Mouse (Mus musculus): Measurements from ENCODE around the gene Cdk14. TPM values are rescaled to one million over a fixed set of nuclear protein-coding genes. Genes with fewer than 3 reads are reported as not detected.

The Cdk14 gene
- total and polyA plus RNA-seq, 2 experiments from 2014 or later: 53.0 to 63.9 TPM

- ATAC-seq (peak; percentile 66), DNase-seq (ENCODE audit: low spot score) (peak; percentile 25)
- WGBS: 19% methylated on average over 4 of the region's 4 CpGs
These were observed 380.3 kb downstream of the Cdk14 start for GRCm38 (mm10) chr5:5039700-5040284.

GRCm38 (mm10) chr5:5033445-5033844 lies 386.7 kb downstream of the Cdk14 start:
- peaks cover 9% of the 10 kb centered on the region; the same call in 1 of the 2 replicates for H3K4me1 ChIP-seq (ENCODE audit: insufficient read depth, low read length)
- WGBS: 38% methylated on average over 5 of the region's 5 CpGs
- TF ChIP-seq CTCF (IDR thresholded peaks at IDR 0.05; ENCODE audit: low read depth): no peak
- no peaks in the 10 kb centered on the region for H3K36me3 ChIP-seq (ENCODE audit: insufficient read depth, low read length)
- no peaks in the 10 kb centered on the region for H3K9me3 ChIP-seq (ENCODE audit: low read length)
- H3K4me3 ChIP-seq (ENCODE audit: low read length): no peak overlapping the region
- ATAC-seq (no peak), DNase-seq (ENCODE audit: low spot score) (no peak)
- no peak overlapping the region for H3K9ac ChIP-seq (replicated peaks; ENCODE audit: low read length)
- H3K27me3 ChIP-seq (ENCODE audit: insufficient read depth, low read length): no peaks in the 10 kb centered on the region
- H3K4me2 ChIP-seq (ENCODE audit: low read depth, low read length): no peak overlapping the region
- H3K27ac ChIP-seq: no peak overlapping the region

More at GRCm38 (mm10) chr5:5039700-5040284, 380.3 kb downstream of the Cdk14 start:
- H3K4me2 ChIP-seq (ENCODE audit: low read depth, low read length): no peak overlapping the region
- H3K4me1 ChIP-seq (ENCODE audit: insufficient read depth, low read length): no peaks in the 10 kb centered on the region
- H3K36me3 ChIP-seq (ENCODE audit: insufficient read depth, low read length): no peaks in the 10 kb centered on the region
- no peaks in the 10 kb centered on the region for H3K27me3 ChIP-seq (ENCODE audit: insufficient read depth, low read length)
- no peaks in the 10 kb centered on the region for H3K9me3 ChIP-seq (ENCODE audit: low read length)
- no peak overlapping the region for H3K4me3 ChIP-seq (ENCODE audit: low read length)
- H3K9ac ChIP-seq (replicated peaks; ENCODE audit: low read length): no peak overlapping the region
- no peak for TF ChIP-seq CTCF (IDR thresholded peaks at IDR 0.05; ENCODE audit: low read depth)
- no peak overlapping the region for H3K27ac ChIP-seq

- H3K27ac ChIP-seq: no peak overlapping the region
- no peaks in the 10 kb centered on the region for H3K9me3 ChIP-seq (ENCODE audit: low read length)
- 36% methylated on average over 6 of the region's 6 CpGs for WGBS
- peak; percentile 49 for DNase-seq (ENCODE audit: low spot score)
- H3K4me2 ChIP-seq (ENCODE audit: low read depth, low read length): no peak overlapping the region
- TF ChIP-seq CTCF (IDR thresholded peaks at IDR 0.05; ENCODE audit: low read depth): no peak
- H3K27me3 ChIP-seq (ENCODE audit: insufficient read depth, low read length): no peaks in the 10 kb centered on the region
- no peak overlapping the region for H3K4me3 ChIP-seq (ENCODE audit: low read length)
- no peak overlapping the region for H3K9ac ChIP-seq (replicated peaks; ENCODE audit: low read length)
- H3K36me3 ChIP-seq (ENCODE audit: insufficient read depth, low read length): no peaks in the 10 kb centered on the region
- H3K4me1 ChIP-seq (ENCODE audit: insufficient read depth, low read length): peaks cover 9% of the 10 kb centered on the region; the same call in 1 of the 2 replicates
- ATAC-seq: peak; percentile 61
These were observed 387.3 kb downstream of the Cdk14 start for GRCm38 (mm10) chr5:5032847-5033246.

GRCm38 (mm10) chr5:5032446-5032845 lies 387.7 kb downstream of the Cdk14 start:
- Histone ChIP-seq H3K4me2 (ENCODE audit: low read depth, low read length) (peak overlapping the region; percentile 11; the same call in 1 of the 2 replicates), H3K27me3 (ENCODE audit: insufficient read depth, low read length) (no peaks in the 10 kb centered on the region), H3K36me3 (ENCODE audit: insufficient read depth, low read length) (no peaks in the 10 kb centered on the region), H3K4me1 (ENCODE audit: insufficient read depth, low read length) (peaks cover 9% of the 10 kb centered on the region; the same call in 1 of the 2 replicates), H3K9ac (replicated peaks; ENCODE audit: low read length) (no peak overlapping the region), H3K4me3 (ENCODE audit: low read length) (no peak overlapping the region), H3K27ac (0 out of 2 replicates have a peak overlapping the region, but pooled peaks have one; percentile 17), H3K9me3 (ENCODE audit: low read length) (no peaks in the 10 kb centered on the region)
- 55% methylated on average over 11 of the region's 11 CpGs for WGBS
- DNase-seq (ENCODE audit: low spot score): no peak
- no peak for TF ChIP-seq CTCF (IDR thresholded peaks at IDR 0.05; ENCODE audit: low read depth)
- peak; percentile 53 for ATAC-seq

- H3K36me3 ChIP-seq (ENCODE audit: insufficient read depth, low read length): no peaks in the 10 kb centered on the region
- 74% methylated on average over 2 of the region's 2 CpGs for WGBS
These were observed 389.7 kb downstream of the Cdk14 start for GRCm38 (mm10) chr5:5030431-5030830.

GRCm38 (mm10) chr5:5018959-5019358 lies 401.2 kb downstream of the Cdk14 start:
- Histone ChIP-seq H3K4me3 (ENCODE audit: low read length) (no peak overlapping the region), H3K27ac (no peak overlapping the region), H3K4me1 (ENCODE audit: insufficient read depth, low read length) (no peaks in the 10 kb centered on the region), H3K9ac (replicated peaks; ENCODE audit: low read length) (no peak overlapping the region), H3K27me3 (ENCODE audit: insufficient read depth, low read length) (no peaks in the 10 kb centered on the region), H3K4me2 (ENCODE audit: low read depth, low read length) (no peak overlapping the region), H3K9me3 (ENCODE audit: low read length) (no peaks in the 10 kb centered on the region), H3K36me3 (ENCODE audit: insufficient read depth, low read length) (no peaks in the 10 kb centered on the region)
- no peak for ATAC-seq
- TF ChIP-seq CTCF (IDR thresholded peaks at IDR 0.05; ENCODE audit: low read depth): no peak
- 70% methylated on average over 3 of the region's 3 CpGs for WGBS
- no peak for DNase-seq (ENCODE audit: low spot score)

More at GRCm38 (mm10) chr5:5030431-5030830, 389.7 kb downstream of the Cdk14 start:
- H3K27ac ChIP-seq: no peak overlapping the region
- H3K9ac ChIP-seq (replicated peaks; ENCODE audit: low read length): no peak overlapping the region
- ATAC-seq (no peak), DNase-seq (ENCODE audit: low spot score) (no peak)
- H3K4me1 ChIP-seq (ENCODE audit: insufficient read depth, low read length): peaks cover 9% of the 10 kb centered on the region; the same call in 1 of the 2 replicates
- no peaks in the 10 kb centered on the region for H3K27me3 ChIP-seq (ENCODE audit: insufficient read depth, low read length)
- no peaks in the 10 kb centered on the region for H3K9me3 ChIP-seq (ENCODE audit: low read length)
- TF ChIP-seq CTCF (IDR thresholded peaks at IDR 0.05; ENCODE audit: low read depth): no peak
- no peak overlapping the region for H3K4me3 ChIP-seq (ENCODE audit: low read length)
- H3K4me2 ChIP-seq (ENCODE audit: low read depth, low read length): no peak overlapping the region

GRCm38 (mm10) chr5:5018242-5018641 lies 401.9 kb downstream of the Cdk14 start:
- H3K4me2 ChIP-seq (ENCODE audit: low read depth, low read length): no peak overlapping the region
- no peak overlapping the region for H3K9ac ChIP-seq (replicated peaks; ENCODE audit: low read length)
- H3K4me1 ChIP-seq (ENCODE audit: insufficient read depth, low read length): no peaks in the 10 kb centered on the region
- TF ChIP-seq CTCF (IDR thresholded peaks at IDR 0.05; ENCODE audit: low read depth): no peak
- H3K27me3 ChIP-seq (ENCODE audit: insufficient read depth, low read length): no peaks in the 10 kb centered on the region
- H3K9me3 ChIP-seq (ENCODE audit: low read length): no peaks in the 10 kb centered on the region
- no peak overlapping the region for H3K4me3 ChIP-seq (ENCODE audit: low read length)
- ATAC-seq (no peak), DNase-seq (ENCODE audit: low spot score) (no peak)
- H3K27ac ChIP-seq: no peak overlapping the region
- no peaks in the 10 kb centered on the region for H3K36me3 ChIP-seq (ENCODE audit: insufficient read depth, low read length)
- WGBS: 84% methylated on average over 2 of the region's 2 CpGs
